Mouse (Mus musculus) embryo, embryonic 11 days (tissue): ENCODE data around the gene Cep295nl.
A peak's percentile ranks its signal among the peaks of the same experiment; 100 is the strongest.
"Not testable (repeated sequence)": the region's sequence is repeated elsewhere in the genome, so short reads cannot be mapped to it uniquely, and the experiment has no call there.

Source experiments
- DNase-seq: peaks from one replicate; pipeline ENCODE4 v3.0.0-alpha.2; 2015

Cep295nl gene

DNA sequence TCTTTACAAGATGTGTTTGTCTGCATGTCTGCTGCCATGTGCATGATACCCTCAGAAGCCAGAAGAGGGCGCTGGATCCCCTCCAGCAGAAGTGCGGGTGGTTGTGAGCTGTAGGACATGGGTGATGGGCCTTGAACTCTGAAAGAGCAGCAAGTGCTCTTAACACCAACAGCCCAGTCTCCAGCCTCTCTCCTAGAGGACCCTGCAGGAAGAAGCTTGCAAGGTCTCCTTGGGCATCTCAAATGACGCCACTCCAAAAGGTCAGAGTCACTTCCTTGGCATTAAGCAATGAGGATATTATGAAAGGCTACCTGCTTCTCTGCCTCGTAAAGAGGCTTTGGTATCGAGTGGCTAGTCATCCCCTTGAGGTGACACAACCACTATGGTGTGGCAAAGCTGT, 23.6 kb downstream of the Cep295nl start:
- DNase-seq = peak; percentile 46

DNA sequence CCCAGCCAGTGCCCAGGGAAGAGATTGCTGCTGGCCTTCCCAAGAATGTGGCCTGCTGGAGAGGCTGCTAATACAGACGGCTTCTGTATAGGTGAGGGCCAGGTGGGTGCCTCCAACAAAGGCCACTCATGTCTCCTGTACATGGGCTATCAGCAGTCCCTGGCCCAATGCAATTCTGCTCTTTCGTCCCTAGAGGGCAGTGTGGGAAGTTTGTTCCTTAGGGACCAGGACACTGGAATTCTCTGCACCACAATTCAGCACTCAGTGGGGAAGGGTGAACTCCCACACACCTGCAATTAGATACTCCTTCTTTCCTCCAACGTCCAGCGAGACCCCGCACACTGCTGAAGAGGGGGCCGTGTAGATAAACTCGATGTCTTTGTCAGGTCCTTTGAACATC, 25.2 kb downstream of the Cep295nl start:
- DNase-seq = peak; percentile 79

DNA sequence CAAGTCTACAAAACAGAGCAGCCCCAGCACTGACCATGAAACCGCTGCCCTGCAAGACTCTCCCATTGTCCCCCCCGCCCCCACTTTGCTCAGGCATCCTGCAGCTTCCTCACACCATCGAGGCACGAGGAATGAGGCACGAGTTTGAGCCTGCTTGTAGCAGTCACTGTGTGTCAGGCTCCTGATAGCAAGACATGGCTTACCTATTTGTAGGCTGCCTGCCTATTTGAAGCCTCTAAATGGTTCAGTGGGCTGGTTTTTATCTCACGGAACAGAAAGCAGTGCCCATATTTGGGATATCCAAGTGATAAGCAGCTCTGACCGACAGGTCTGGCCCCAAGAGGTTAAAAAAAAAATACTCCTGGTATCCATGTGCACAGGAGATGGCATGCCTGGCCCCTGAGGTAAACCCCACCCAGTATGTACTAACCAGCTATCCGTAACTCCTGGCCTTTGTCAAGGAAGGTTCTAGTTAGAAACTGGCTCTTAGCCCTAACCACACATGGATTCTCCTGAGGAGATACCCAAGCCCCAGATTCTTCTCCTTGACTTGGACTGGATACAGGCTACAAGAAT, 26.0 kb downstream of the Cep295nl start:
- DNase-seq = no peak

- no peak for DNase-seq
These were observed 30.1 kb downstream of the Cep295nl start for GRCm38 (mm10) chr11:118312132-118312723.

- not testable (repeated sequence) for DNase-seq
These were observed 34.3 kb downstream of the Cep295nl start for GRCm38 (mm10) chr11:118307962-118308361.

DNA sequence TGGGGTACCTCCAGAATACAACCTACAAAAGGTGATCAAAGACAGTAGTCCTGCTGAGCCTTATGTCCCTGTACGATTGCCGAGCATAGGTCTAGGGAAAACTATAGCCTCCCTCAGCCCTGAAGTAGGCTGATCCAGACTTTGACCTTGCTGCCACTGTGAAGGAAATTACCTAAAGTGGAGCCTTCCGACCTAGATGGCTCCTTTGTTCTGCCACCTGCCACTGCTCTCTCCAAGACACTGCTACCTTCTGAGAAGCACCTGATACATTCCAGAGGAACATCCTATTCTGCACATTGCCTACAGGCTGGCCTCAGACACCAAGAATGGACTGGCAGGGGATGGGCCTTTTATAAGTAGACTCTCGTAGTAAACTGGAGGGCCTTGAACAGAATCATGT, 38.3 kb downstream of the Cep295nl start:
- DNase-seq = not testable (repeated sequence)

DNA sequence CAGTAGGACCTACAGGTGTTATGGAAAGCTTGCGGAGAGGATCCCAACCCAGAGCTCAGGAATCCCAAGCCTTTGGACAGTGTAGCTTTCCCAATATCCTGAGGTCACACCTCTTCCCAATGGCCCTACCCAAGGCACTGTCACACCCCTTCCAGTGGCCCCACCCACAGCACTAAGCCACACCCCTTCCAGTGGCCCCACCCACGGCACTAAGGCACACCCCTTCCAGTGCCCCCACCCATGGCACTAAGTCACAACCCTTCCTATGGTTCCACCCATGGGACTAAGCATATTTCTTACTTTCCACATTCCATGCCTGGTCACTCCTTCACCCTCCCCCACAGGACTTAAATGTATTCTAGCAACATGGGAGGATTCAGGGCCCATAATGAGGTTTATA, 43.5 kb downstream of the Cep295nl start:
- DNase-seq = no peak

GRCm38 (mm10) chr11:118297967-118298366, 44.3 kb downstream of the Cep295nl start:
- DNase-seq = no peak

DNA sequence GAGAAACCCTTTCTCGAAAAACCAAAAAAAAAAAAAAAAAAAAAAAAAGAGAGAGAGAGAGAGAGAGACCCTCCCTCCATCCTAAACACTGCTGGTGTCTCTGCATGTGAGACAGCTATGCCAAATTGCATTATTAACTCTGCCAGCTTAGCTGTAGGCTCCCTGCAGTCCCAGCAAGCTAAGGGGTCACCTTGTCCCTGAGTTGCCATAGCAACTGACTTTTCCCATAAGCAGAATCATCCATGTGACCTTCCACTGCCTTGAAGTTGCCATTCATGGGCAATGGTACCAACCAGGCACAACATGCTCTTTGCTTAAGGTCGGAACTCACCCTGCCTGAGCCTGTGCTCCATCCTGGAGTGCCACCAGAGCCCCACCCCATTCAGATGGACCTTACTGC, 47.3 kb downstream of the Cep295nl start:
- DNase-seq = no peak

GRCm38 (mm10) chr11:118292671-118293070, 49.6 kb downstream of the Cep295nl start:
- DNase-seq = peak; percentile 6

DNA sequence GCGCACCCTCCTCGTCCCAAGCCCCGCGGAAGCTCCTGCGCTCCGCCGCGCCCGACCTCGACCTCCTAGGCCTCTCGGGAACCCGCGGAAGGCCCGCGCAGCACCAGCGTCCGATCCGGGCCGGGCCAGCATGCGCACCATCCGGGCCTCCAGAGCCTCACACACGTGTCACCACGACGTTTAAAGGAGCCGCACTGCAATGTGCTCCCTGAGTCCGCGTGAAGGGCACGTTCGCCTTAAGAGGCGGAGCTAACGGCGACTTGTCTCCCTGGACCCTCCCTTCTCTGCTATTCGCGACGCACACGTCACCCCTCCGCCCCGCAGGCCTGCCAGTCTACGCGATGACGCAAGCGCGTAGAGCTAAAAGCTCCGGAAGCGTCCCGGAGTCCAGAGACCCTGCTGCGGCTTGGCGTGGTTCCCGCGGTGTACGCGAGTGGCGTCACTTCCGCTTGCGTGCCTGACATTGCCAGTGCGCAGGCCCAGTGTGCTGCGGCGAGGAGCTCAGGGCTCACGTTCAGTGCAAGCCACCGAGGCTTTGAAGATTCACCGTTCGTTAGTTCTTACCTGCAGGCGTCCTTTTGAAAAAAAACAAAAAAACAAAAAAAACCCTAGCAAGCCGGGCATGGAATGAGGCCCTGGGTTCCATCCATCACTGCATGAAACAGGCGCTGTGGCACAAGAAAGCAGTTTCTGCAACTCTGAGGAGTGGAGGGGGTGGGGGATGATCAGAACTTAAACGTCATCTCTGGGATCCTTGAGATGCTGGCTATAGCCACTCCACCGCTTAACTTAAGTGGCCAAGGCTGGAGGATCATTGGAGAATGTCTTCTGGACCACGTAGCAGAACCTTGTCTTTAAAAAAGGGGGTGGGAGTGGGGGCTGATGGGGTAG, 52.1 kb downstream of the Cep295nl start, which contains the start of gene Usp36:
Gene Usp36 (minus strand): TSS at position 246 of the 891 bp plus-strand sequence.
- DNase-seq = peak; percentile 100

DNA sequence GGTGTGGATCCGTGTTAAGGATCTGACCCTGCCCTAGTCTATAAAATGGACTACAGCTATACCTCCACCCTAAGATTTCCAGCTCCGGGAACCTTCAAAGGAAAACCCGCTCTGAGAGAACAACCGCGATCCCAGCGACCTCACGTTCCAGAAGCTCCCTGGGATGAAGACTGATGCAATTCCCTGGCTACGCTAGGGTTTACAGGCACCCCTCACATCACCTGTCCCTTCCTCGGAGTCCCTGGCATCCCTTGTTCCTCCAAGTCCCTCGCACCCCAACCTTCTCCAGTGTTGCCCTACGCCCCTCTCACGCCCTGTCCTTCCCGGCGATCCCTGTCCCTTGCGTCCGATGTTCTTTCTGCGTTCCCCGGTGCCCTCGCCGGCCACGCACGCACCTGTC, 52.7 kb downstream of the Cep295nl start:
- DNase-seq = peak; percentile 36

DNA sequence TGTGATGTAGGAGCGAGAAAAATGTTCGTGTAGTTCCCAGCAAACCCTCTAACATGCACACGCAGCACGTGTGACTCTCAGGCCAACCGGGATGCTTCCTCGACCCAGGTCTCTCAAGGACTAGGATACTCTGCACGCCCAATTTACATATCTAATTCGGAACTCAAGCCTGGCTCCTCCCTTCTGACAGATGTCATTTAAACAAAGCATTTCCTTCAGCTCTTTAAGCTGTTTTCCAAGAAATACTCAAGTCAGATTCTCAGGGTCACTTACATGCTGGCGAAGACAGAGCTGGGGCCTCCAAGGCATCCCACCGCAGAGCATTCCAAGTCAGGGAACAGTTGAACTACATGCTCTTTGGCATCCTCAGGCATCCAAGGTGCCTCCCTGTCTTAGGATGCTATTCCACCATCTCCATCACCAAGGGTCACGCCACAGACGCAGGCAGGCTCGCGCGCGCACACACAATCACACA, 53.2 kb downstream of the Cep295nl start:
- peak; percentile 58 for DNase-seq

GRCm38 (mm10) chr11:118287573-118287972, 54.7 kb downstream of the Cep295nl start:
- DNase-seq = no peak

DNA sequence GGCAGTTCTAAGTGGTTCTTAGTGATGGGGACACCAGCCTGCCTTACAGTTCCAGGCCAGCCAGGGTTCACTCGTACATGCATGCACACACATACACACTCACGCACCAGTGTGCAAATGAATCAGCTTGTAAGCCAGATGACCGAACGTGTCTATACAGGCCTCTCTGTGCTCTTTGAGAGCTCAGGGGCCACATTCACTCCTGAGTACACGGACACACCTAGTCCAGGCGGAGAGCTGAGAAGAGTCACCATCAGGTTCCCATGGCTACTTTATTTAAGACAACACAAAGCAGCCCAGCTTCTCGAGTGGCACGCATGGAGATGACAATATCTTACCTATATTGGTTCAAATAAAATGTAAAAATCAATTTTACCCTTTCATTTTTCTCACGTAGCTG, 55.9 kb downstream of the Cep295nl start:
- DNase-seq = no peak

- no peak for DNase-seq
These were observed 56.5 kb downstream of the Cep295nl start for GRCm38 (mm10) chr11:118285791-118286190.
